Mouse (Mus musculus) embryo, embryonic 10.5 days (tissue): Measurements from ENCODE around the gene Plxna4.

Experiments
- DNase-seq: peaks from one replicate; pipeline ENCODE4 v3.0.0-alpha.2; 2015; ENCODE audit warnings: low spot score

Plxna4 gene

DNA sequence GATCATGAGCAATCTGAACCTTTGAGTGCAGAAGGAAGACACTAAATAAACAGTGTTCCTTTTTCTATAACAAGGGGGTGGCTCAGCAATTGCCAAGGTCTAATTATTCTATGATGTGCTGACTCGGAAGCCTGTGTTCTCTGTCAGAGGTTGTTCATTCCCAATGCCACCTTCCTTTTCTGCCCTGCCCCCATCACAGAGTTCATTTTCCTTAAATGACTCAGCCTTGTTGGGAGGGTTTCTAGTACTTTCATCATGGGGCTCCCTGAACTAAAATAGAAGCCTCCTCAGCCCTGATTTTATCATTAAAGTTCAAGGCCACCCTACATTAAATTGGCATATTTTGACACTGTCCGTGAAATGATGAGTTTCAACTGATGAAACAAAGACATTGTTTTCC, 242.0 kb downstream of the Plxna4 start:
- DNase-seq = no peak

DNA sequence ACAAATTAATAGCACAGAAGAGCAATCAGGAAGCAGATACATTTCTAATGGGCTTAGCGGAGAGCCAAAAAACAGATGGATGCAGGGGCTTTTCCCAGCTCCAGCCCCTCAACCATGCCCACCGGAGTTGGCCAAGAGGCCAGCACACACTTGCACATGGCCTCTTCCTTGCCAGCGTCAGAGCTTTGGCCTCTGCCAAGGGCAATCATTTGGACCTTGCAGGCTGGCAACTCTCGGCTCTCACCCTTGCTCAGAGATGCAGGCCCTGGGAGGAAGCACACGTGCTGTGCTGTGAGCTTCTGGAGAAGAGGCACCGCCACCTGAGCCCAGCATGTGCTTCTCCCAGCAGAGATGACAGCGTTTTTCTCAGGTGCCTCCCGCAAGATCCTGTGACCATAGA, 245.3 kb downstream of the Plxna4 start:
- no peak for DNase-seq

DNA sequence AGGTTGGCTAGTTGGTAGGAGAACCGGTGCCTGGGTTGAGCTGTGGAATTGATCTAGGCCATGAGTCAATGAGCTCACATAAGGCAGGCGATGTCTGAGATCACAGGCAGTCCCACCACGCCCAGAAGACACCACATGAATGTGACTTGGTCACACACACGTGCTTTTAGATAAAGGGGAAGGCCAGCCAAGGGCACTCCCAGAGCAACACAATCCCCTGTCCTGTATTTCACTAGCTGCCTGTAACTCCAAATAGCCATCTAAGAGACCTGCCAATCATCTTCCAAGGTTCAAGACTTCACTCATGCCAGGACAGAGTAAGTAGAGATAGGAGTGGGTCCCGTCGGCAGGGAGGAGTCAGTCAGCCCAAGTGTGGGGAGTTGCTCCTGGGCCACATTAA, 245.7 kb downstream of the Plxna4 start:
- DNase-seq = no peak

DNA sequence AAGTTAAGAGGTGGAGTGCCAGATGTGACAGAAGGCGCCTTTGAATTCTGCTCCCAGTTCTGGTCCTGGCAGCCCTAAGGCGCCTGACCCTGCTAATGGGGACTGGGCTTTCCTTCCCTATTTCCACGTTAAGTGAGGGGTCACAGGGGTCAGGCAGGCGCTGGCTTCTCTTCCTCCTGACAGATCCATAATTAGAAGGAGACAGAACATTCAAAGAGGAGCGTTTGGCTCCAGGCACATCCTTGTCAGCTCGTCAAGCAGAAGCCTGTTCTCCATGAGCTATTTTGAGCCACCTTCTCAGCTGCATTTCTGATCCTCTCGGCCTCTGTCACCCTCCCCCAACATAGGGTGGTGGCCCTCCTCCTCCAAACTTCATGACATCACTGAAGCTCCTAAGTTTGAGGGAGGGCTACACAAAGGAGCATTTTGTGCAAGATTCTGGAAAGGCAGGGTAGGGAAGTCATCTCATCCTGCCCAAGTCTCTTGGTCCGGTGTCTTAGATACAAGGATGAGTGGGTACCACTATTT, 249.5 kb downstream of the Plxna4 start:
- peak; percentile 46 for DNase-seq

GRCm38 (mm10) chr6:32331281-32331680, 256.7 kb downstream of the Plxna4 start:
- no peak for DNase-seq

GRCm38 (mm10) chr6:32330034-32330795, 257.8 kb downstream of the Plxna4 start:
- DNase-seq = no peak

DNA sequence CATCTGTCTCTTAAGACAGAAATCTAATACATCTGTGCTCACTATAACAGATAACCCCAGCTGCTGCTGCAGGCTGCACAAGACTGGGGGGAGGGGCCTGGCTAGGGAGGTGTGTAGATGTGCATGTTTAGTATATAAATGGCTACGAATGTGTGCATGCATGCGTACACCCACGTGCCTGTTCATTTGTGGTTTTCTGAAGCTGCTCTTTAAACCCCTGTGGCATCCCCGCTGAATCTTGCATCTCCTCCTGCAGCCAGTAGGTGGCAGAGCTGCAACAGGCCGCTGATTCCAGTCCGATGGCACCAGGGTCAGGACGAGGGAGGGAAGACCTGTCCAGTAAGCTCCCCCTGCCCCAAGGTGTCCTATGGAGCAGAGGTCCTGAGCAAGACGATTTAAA, 260.0 kb downstream of the Plxna4 start:
- peak; percentile 89 for DNase-seq

DNA sequence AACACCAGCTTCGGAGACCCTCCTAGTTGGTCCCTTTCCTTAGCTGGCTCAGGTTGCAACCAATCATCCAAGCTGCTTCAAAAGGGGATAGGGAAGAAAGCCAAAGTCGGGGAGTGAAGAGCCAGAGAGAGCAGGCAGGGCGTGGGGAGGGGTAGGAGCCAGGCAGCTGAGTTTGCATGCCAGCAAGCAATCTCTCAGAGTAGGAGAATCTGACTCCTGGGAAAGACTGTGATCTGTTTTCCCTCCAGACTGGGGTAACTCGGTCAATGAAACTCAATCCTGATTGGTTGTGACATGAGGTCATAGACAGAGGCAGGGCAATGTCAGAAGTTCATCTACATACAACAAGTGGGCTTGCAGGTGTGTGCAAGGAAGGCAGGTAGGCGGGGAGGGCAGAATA, 260.8 kb downstream of the Plxna4 start:
- DNase-seq = peak; percentile 49

DNA sequence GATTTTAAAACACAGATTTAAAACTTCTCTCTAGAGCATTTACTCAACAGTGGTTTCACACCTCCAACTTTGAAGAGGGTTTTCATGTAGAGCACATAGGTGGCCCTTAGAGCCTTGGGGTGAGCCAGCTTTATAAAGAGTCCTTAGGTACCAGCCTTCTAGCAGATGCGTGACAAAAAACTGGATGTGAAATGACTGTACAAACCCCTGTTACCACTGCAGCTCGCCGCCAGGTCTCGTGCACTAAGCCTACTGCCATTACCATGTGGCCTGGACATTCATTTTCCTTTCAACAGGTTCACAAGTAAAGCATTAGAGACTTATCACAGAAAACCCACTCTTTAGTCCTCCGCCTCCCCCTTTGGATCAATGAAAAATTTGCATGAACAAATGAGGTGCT, 261.6 kb downstream of the Plxna4 start:
- no peak for DNase-seq

DNA sequence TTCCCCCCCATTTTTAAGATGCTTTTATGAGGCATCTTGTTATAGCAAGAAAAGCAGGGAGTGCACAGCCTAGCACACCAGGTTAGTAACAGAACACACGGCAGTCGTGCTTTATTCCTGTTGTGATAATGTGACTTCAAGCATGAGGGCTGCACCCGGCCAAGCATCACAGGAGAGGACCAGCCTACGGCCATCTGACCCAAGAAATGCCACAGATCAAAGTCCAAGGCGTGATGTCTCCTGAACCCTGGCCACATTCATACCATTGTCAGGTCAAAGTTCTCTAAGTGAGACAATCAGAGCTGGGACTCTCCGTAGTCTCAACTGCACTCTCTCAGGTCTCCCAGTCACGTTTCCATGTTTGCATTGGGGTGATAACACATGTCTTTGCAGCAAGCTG, 262.1 kb downstream of the Plxna4 start:
- DNase-seq = no peak

GRCm38 (mm10) chr6:32321187-32321586, 266.8 kb downstream of the Plxna4 start:
- peak; percentile 33 for DNase-seq

GRCm38 (mm10) chr6:32320254-32320653, 267.7 kb downstream of the Plxna4 start:
- DNase-seq = peak; percentile 31

GRCm38 (mm10) chr6:32317470-32317869, 270.5 kb downstream of the Plxna4 start:
- DNase-seq = no peak

DNA sequence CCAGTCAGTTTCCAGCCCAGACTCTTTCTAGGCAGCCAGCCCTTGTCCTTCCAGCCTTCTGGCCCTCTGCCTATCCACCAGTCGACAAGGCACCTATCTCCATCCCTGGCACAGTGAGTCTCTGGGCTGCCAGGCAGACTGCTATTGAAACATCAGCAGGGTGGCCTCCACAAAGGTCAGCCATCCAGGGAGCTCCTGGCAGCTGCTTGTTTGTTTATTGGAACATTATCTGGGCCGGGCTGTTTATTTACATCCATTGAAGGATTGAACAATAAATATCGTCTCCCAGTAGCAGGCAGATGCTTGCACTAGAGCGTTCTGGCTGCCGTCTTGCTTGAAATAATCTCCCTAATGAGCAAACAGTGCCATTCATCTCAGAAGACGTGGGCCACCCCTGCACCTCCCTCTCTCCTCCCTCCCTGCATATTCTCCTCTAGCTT, 273.0 kb downstream of the Plxna4 start:
- no peak for DNase-seq

DNA sequence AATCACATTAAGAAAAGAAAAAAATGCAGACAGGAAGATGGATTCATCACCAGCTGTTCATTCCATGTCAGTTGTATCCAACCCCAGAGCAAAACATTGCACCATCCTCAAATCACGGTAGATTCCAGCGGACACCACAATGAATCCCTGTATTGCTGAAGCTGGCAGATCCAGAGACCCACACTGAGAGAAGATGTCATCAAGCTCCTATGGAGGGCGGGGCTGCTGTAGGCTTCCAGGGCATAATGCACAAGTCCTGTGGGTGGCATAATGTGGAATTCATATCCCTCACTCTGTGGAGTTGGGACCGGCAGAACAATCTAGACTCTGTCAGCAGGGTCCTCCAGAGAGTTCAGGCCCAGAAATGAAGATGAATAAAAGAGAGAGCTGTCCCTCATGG, 278.8 kb downstream of the Plxna4 start:
- no peak for DNase-seq

- DNase-seq = no peak
Measured at GRCm38 (mm10) chr6:32300611-32301010, 287.4 kb downstream of the Plxna4 start.

DNA sequence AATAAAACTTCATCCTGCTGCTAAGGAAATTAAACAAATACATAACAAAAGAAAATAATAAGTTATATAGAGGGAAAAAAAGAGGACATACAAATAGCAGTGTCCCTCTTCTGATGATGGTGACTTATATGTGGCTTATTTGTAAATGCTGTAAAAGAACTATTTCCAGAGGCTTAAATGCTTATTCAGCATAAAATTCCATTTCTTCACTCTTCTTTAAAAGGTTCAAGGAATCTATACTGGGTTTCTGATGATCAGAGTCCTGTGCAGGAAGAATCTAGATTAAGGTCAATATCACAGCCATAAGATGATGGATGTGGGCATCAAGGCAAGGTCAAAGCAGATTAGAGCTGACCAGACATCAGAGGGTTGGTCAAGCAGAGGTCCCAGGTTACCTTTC, 306.5 kb downstream of the Plxna4 start:
- no peak for DNase-seq

DNA sequence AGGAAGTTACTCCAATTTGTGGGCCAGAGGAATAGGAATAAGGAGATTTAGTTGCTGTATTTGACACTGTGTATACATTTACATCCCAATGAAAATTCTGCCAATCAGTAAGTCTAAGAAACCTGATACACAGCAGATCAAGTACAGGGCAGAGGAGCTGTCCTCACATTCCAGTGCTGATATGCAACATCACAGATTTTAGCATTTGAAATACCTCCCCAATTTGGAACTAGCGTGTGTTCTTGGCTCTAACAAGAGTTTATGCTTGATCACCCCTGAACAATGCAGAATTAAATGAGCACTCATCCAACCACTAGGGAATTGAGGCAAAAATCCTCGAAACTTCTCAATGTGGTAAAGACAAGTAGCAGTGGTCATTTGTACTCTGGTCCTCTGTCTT, 307.3 kb downstream of the Plxna4 start:
- DNase-seq = peak; percentile 73

- no peak for DNase-seq
Measured at GRCm38 (mm10) chr6:32271463-32271862, 316.5 kb downstream of the Plxna4 start.

GRCm38 (mm10) chr6:32266085-32266484, 321.9 kb downstream of the Plxna4 start:
- DNase-seq = no peak

GRCm38 (mm10) chr6:32261339-32261738, 326.7 kb downstream of the Plxna4 start:
- peak; percentile 13 for DNase-seq

DNA sequence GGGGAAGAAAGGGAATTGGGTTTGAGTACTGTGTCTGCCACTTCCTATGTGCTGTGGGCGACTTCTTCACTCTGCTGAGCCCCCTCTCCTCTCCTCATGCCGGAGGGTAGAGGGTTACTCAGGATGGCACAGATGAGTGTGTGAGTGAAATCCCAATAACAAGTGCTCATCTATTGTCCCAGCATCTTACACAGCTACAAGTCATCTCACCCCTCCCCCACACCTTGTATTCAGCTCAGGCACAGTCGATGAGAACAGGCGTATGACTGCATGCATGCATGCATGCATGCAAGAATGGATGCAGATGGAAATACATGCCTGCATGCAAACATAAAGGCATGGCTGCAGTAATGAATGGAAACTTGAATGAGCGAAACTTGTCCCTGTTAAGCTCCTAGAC, 327.7 kb downstream of the Plxna4 start:
- no peak for DNase-seq

GRCm38 (mm10) chr6:32255191-32255590, 332.8 kb downstream of the Plxna4 start:
- no peak for DNase-seq

GRCm38 (mm10) chr6:32252168-32252567, 335.8 kb downstream of the Plxna4 start:
- DNase-seq = no peak
